27 mouse cellular contexts compared by ENCODE assay signal in the genomic region with DNA sequence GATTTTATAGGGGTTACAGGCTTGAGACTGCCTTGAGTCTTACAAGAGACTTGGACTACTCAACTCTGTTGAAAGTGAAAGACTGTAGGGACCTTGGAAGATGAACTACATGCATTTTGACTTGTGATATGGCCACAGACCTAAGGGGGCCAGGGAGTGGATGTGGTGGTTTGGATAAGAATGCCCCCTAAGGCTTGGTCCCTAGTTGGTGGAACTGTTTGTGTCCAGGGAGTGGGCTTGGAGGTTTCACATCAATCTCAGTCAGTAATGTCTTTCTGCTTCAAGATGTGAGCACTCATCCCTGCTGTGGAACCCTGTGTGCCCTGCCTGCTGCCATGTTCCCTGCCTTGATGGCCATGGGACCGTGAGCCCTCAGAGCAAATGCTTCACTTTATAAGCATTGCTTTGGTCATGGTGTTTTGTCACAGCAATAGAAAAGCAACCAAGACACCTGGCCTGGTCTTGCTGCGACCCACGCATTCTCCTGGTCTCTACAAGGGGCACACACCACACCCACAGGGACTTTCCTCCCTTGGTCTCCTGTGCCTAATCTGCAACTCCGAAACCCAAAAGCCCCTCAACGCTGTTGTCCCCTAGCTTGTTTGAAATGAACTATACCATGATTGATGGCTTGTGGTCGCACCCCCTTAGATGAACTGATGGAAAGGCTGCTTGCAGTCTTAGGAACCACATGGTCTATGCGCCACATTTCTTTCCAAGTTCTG. TPM values are rescaled to one million over a fixed set of nuclear protein-coding genes. Genes with fewer than 3 reads are reported as not detected.
"Had no signal": no experiment of that assay in that cellular context is flagged by ENCODE, and none has a peak within 500 bp of the region (broad histone marks: within the 10 kb centered on the region; RNA-seq: fewer than 3 reads in every experiment).

No protein-coding gene starts in this region.

- H3K27ac ChIP-seq: embryonic facial prominence, embryonic 10.5 days; embryonic facial prominence, embryonic 12.5 days; embryonic facial prominence, embryonic 13.5 days; embryonic facial prominence, embryonic 15.5 days; forebrain, embryonic 10.5 days; forebrain, embryonic 12.5 days; forebrain, embryonic 13.5 days; forebrain, embryonic 15.5 days; gastrocnemius, adult 2 months; heart, adult 2 months had no signal

- H3K4me3 ChIP-seq: embryonic facial prominence, embryonic 10.5 days; embryonic facial prominence, embryonic 12.5 days; embryonic facial prominence, embryonic 13.5 days; embryonic facial prominence, embryonic 15.5 days; erythroblast, embryonic 14.5 days; forebrain, embryonic 10.5 days; forebrain, embryonic 12.5 days; forebrain, embryonic 13.5 days; forebrain, embryonic 15.5 days; gastrocnemius, adult 2 months; heart, adult 2 months had no signal

- H3K4me2 ChIP-seq: embryonic facial prominence, embryonic 12.5 days; embryonic facial prominence, embryonic 13.5 days; embryonic facial prominence, embryonic 15.5 days; forebrain, embryonic 12.5 days; forebrain, embryonic 13.5 days; forebrain, embryonic 15.5 days had no signal

- H3K9ac ChIP-seq: embryonic facial prominence, embryonic 12.5 days; embryonic facial prominence, embryonic 13.5 days; embryonic facial prominence, embryonic 15.5 days; forebrain, embryonic 12.5 days; forebrain, embryonic 13.5 days; forebrain, embryonic 15.5 days; forebrain, postnatal 0 days had no signal

- DNase-seq: cerebellum, adult 9-10 months; cerebellum, adult 9-11 months; cerebellum, postnatal 10 days; cerebellum, postnatal 14 days; cerebellum, postnatal 25 days; cerebellum, postnatal 36 days; embryo, embryonic 11 days; forebrain, postnatal 0 days; gastrocnemius, adult 2 months; gastrocnemius, postnatal 10 days; gastrocnemius, postnatal 14 days; gastrocnemius, postnatal 25 days; gastrocnemius, postnatal 36 days; heart, adult 18-20 months; heart, adult 2 months had no signal

- ATAC-seq: forebrain, embryonic 13.5 days; forebrain, embryonic 14.5 days; forebrain, embryonic 15.5 days; forebrain, embryonic 16.5 days; forebrain, postnatal 0 days had no signal

- H3K9me3 ChIP-seq: embryonic facial prominence, embryonic 10.5 days; embryonic facial prominence, embryonic 12.5 days; embryonic facial prominence, embryonic 13.5 days; embryonic facial prominence, embryonic 15.5 days; forebrain, embryonic 10.5 days; forebrain, embryonic 12.5 days; forebrain, embryonic 13.5 days; forebrain, embryonic 15.5 days had no signal

- H3K27me3 ChIP-seq: embryonic facial prominence, embryonic 12.5 days; embryonic facial prominence, embryonic 13.5 days; embryonic facial prominence, embryonic 15.5 days; forebrain, embryonic 12.5 days; forebrain, embryonic 13.5 days; forebrain, embryonic 15.5 days had no signal

- H3K4me1 ChIP-seq: embryonic facial prominence, embryonic 10.5 days; embryonic facial prominence, embryonic 12.5 days; embryonic facial prominence, embryonic 13.5 days; forebrain, embryonic 10.5 days; forebrain, embryonic 12.5 days; forebrain, embryonic 13.5 days; forebrain, embryonic 15.5 days had no signal

RNA-seq across cellular contexts. Expression of a gene that starts 44.7 kb away (rescaled TPM):
- total RNA-seq: granulocyte monocyte progenitor cell, adult 5-6 weeks had no signal
- polyA plus RNA-seq: erythroblast, embryonic 14.5 days had no signal
